Mouse (Mus musculus) heart, adult 2 months (tissue): Measurements from ENCODE around the gene Osbpl10. TPM values are rescaled to one million over a fixed set of nuclear protein-coding genes. Genes with fewer than 3 reads are reported as not detected.
"Not testable (repeated sequence)": the region's sequence is repeated elsewhere in the genome, so short reads cannot be mapped to it uniquely, and the experiment has no call there.

Experiments
- DNase-seq, 2 experiments: peaks; one replicate each; pipeline ENCODE4 v3.0.0; 2021
- H3K27ac ChIP-seq: fragments of 200-600 bp; 2 replicates; pipeline ENCODE4 v1.8.1; 2022
- H3K27me3 ChIP-seq: fragments of 200-500 bp; 2 replicates; pipeline ENCODE4 v1.6.1; 2012; ENCODE audit warnings: mild to moderate bottlenecking, low read length, inconsistent platforms, mixed read lengths; ENCODE audit not compliant: control insufficient read depth, insufficient read depth
- H3K36me3 ChIP-seq: fragments of 200-500 bp; 2 replicates; pipeline ENCODE4 v1.6.1; 2012; ENCODE audit warnings: low read length, inconsistent platforms; ENCODE audit not compliant: control insufficient read depth, insufficient read depth
- H3K4me1 ChIP-seq: fragments of 200-500 bp; 2 replicates; pipeline ENCODE4 v1.6.1; 2011; ENCODE audit warnings: low read length; ENCODE audit not compliant: control insufficient read depth, insufficient read depth
- H3K4me3 ChIP-seq: fragments of 200-600 bp; 2 replicates; pipeline ENCODE4 v1.8.1; 2022
- H3K79me2 ChIP-seq: fragments of 200-500 bp; replicated peaks from 2 replicates; pipeline ENCODE4 v1.6.1; 2012; ENCODE audit warnings: mild to moderate bottlenecking, inconsistent platforms, low read length, moderate library complexity, mixed read lengths; ENCODE audit not compliant: control insufficient read depth, insufficient read depth
- H3K9ac ChIP-seq: fragments of 200-500 bp; 2 replicates; pipeline ENCODE4 v1.6.1; 2012; ENCODE audit warnings: low read depth, mild to moderate bottlenecking, control low read depth, inconsistent platforms, low read length, mixed read lengths
- CTCF ChIP-seq: fragments of 200-600 bp; IDR thresholded peaks from 2 replicates; pipeline ENCODE4 v1.8.1; 2022; ENCODE audit warnings: antibody characterized with exemption, mild to moderate bottlenecking, moderate library complexity
- EP300 ChIP-seq: fragments of 200-500 bp; IDR thresholded peaks from 2 replicates; pipeline ENCODE4 v1.6.1; 2011; ENCODE audit warnings: low read depth, low read length, control low read depth; ENCODE audit not compliant: insufficient read depth
- POLR2A ChIP-seq: fragments of 200-500 bp; IDR thresholded peaks from 2 replicates; pipeline ENCODE4 v1.6.1; 2011; ENCODE audit warnings: mild to moderate bottlenecking, low read depth, low read length, control low read depth; ENCODE audit not compliant: insufficient read depth
- WGBS: fragments of 180-500 bp; shearing (Covaris S2); methylation state at CpG from one replicate; pipeline ENCODE4 v1.1.7; 2018; 5-methylcytosine and 5-hydroxymethylcytosine counted together
- intact Hi-C: fragments of 180-260 bp; cut with DNase I; formaldehyde crosslinking; loops from one replicate; pipeline ENCODE4 v1.15.1; 2025
- polyA plus RNA-seq: library from polyadenylated mRNA; depleted of rRNA; stranded (reverse); fragments of >200 nt; gene quantifications from 2 replicates; pipeline ENCODE4 v1.2.3, GENCODE M21; 2012
- total RNA-seq, 2 experiments: library from RNA; stranded (reverse); gene quantifications; 2 replicates each; pipeline ENCODE4 v1.2.3; 2021

Osbpl10 gene
- total and polyA plus RNA-seq, 3 experiments = 1.4 to 3.4 (median 2.0) TPM

- no peaks in the 10 kb centered on the region for H3K4me1 ChIP-seq
- no peak overlapping the region for H3K9ac ChIP-seq
- peak; percentile 72 for TF ChIP-seq CTCF
- TF ChIP-seq POLR2A = no peak
- TF ChIP-seq EP300 = no peak
- no peak overlapping the region for H3K4me3 ChIP-seq
- 61% methylated on average over 8 of the region's 8 CpGs for WGBS
- no peaks in the 10 kb centered on the region for H3K79me2 ChIP-seq
- no peak for DNase-seq
- intact Hi-C loops = loop anchor here (5.0 kb wide), 1 partner anchor 174 kb away; no protein-coding TSS in a partner anchor
- H3K27me3 ChIP-seq = no peaks in the 10 kb centered on the region
- H3K27ac ChIP-seq = no peak overlapping the region
- peaks cover 2% of the 10 kb centered on the region; the same call in 1 of the 2 replicates for H3K36me3 ChIP-seq
These were observed 283.1 kb downstream of the Osbpl10 start for GRCm38 (mm10) chr9:115261456-115261855.

- Histone ChIP-seq H3K27me3 (no peaks in the 10 kb centered on the region), H3K9ac (no peak overlapping the region), H3K79me2 (no peaks in the 10 kb centered on the region), H3K4me1 (no peaks in the 10 kb centered on the region), H3K27ac (no peak overlapping the region), H3K4me3 (no peak overlapping the region), H3K36me3 (peaks cover 2% of the 10 kb centered on the region; the same call in 1 of the 2 replicates)
- TF ChIP-seq POLR2A (no peak), EP300 (no peak), CTCF (no peak)
- 75% methylated on average over 5 of the region's 5 CpGs for WGBS
- no peak for DNase-seq
- intact Hi-C loops = loop anchor here (5.0 kb wide), 1 partner anchor 175 kb away; no protein-coding TSS in a partner anchor
These were observed 283.5 kb downstream of the Osbpl10 start for GRCm38 (mm10) chr9:115261896-115262295.

- no peak overlapping the region for H3K27ac ChIP-seq
- TF ChIP-seq CTCF (no peak), EP300 (no peak)
- WGBS = 78% methylated on average over 3 of the region's 3 CpGs
- no peak overlapping the region for H3K9ac ChIP-seq
- no peaks in the 10 kb centered on the region for H3K4me1 ChIP-seq
- DNase-seq = no peak
- no peaks in the 10 kb centered on the region for H3K27me3 ChIP-seq
- peaks cover 1% of the 10 kb centered on the region; the same call in 1 of the 2 replicates for H3K79me2 ChIP-seq
- no peak overlapping the region for H3K4me3 ChIP-seq
- no peaks in the 10 kb centered on the region for H3K36me3 ChIP-seq
- intact Hi-C loops = no loop called here
These were observed 293.2 kb downstream of the Osbpl10 start for GRCm38 (mm10) chr9:115271556-115271955.

GRCm38 (mm10) chr9:115272451-115272850 lies 294.1 kb downstream of the Osbpl10 start:
- H3K27me3 ChIP-seq, H3K79me2 ChIP-seq, H3K9ac ChIP-seq, H3K4me1 ChIP-seq, intact Hi-C loops, H3K4me3 ChIP-seq, H3K36me3 ChIP-seq, H3K27ac ChIP-seq: not testable (repeated sequence)
- DNase-seq = peak; percentile 33 to 55
- 92% methylated on average over 5 of the region's 5 CpGs for WGBS

GRCm38 (mm10) chr9:115273095-115273649 lies 294.8 kb downstream of the Osbpl10 start:
- Histone ChIP-seq H3K9ac (no peak overlapping the region), H3K27me3 (no peaks in the 10 kb centered on the region), H3K4me1 (no peaks in the 10 kb centered on the region), H3K4me3 (no peak overlapping the region), H3K27ac (no peak overlapping the region), H3K79me2 (peaks cover 2% of the 10 kb centered on the region; the same call in 1 of the 2 replicates), H3K36me3 (no peaks in the 10 kb centered on the region)
- intact Hi-C loops = no loop called here
- no peak for DNase-seq
- TF ChIP-seq EP300 = no peak
- TF ChIP-seq CTCF = no peak
- WGBS = 94% methylated on average over 7 of the region's 7 CpGs

- H3K4me3 ChIP-seq = no peak overlapping the region
These were observed 296.4 kb downstream of the Osbpl10 start for GRCm38 (mm10) chr9:115274806-115275205.

More at GRCm38 (mm10) chr9:115274806-115275205, 296.4 kb downstream of the Osbpl10 start:
- Histone ChIP-seq H3K79me2 (peaks cover 2% of the 10 kb centered on the region; the same call in 1 of the 2 replicates), H3K27me3 (no peaks in the 10 kb centered on the region), H3K4me1 (peaks cover 2% of the 10 kb centered on the region; the same call in 1 of the 2 replicates), H3K9ac (no peak overlapping the region), H3K27ac (no peak overlapping the region), H3K36me3 (no peaks in the 10 kb centered on the region; the same call in 1 of the 2 replicates)
- 94% methylated on average over 6 of the region's 6 CpGs for WGBS
- TF ChIP-seq CTCF = no peak
- no peak for TF ChIP-seq EP300
- TF ChIP-seq POLR2A = no peak
- DNase-seq = no peak
- intact Hi-C loops = no loop called here
